Mouse (Mus musculus) forebrain, embryonic 16.5 days (tissue): ENCODE results near the gene Csrnp2. TPM values are rescaled to one million over a fixed set of nuclear protein-coding genes. Genes with fewer than 3 reads are reported as not detected.
A peak's percentile ranks its signal among the peaks of the same experiment; 100 is the strongest.

Source experiments
- ATAC-seq: fragments of 200-750 bp; cut with Nextera tagmentation; 2 replicates; pipeline ENCODE4 v1.8.0; 2017; ENCODE audit warnings: mild to moderate bottlenecking, moderate library complexity
- H3K27ac ChIP-seq: fragments of 300-500 bp; sonication (generic); 2 replicates; pipeline ENCODE4 v1.5.1; 2014; ENCODE audit warnings: low read length, control low read depth
- H3K27me3 ChIP-seq: fragments of 300-500 bp; sonication (generic); replicated peaks from 2 replicates; pipeline ENCODE4 v1.6.1; 2014; ENCODE audit warnings: low read length; ENCODE audit not compliant: control insufficient read depth, insufficient read depth
- H3K36me3 ChIP-seq: fragments of 300-500 bp; sonication (generic); 2 replicates; pipeline ENCODE4 v1.6.1; 2014; ENCODE audit not compliant: control insufficient read depth, insufficient read depth
- H3K4me1 ChIP-seq: fragments of 300-500 bp; sonication (generic); replicated peaks from 2 replicates; pipeline ENCODE4 v1.6.1; 2014; ENCODE audit warnings: low read length; ENCODE audit not compliant: control insufficient read depth, insufficient read depth
- H3K4me2 ChIP-seq: fragments of 300-500 bp; sonication (generic); 2 replicates; pipeline ENCODE4 v1.6.1; 2014; ENCODE audit warnings: mild to moderate bottlenecking, low read length, control low read depth
- H3K4me3 ChIP-seq: fragments of 300-500 bp; sonication (generic); replicated peaks from 2 replicates; pipeline ENCODE4 v1.5.1; 2014; ENCODE audit warnings: mild to moderate bottlenecking, low read length, control low read depth
- H3K9ac ChIP-seq: fragments of 300-500 bp; sonication (generic); replicated peaks from 2 replicates; pipeline ENCODE4 v1.6.1; 2014; ENCODE audit warnings: low read depth, low read length, control low read depth
- H3K9me3 ChIP-seq: fragments of 300-500 bp; sonication (generic); 2 replicates; pipeline ENCODE4 v1.6.1; 2016; ENCODE audit warnings: low read length; ENCODE audit not compliant: control insufficient read depth
- WGBS: fragments of 180-500 bp; shearing (Covaris S2); extraction: QIAGEN DNeasy Blood & Tissue Kit; methylation state at CpG from one replicate; pipeline ENCODE4 v1.1.7; 2014; 5-methylcytosine and 5-hydroxymethylcytosine counted together
- polyA plus RNA-seq: library from polyadenylated mRNA; unstranded; fragments of >200 nt; fragmentation: Nextera tagmentation; extraction: Ambion mirVana; gene quantifications from 2 replicates; pipeline ENCODE4 v1.2.1, GENCODE M21; 2015

The Csrnp2 gene
- polyA plus RNA-seq, 1 experiment from 2014 or later = 56.3 TPM

- Histone ChIP-seq H3K4me2 (no peak overlapping the region), H3K4me3 (no peak overlapping the region), H3K4me1 (no peaks in the 10 kb centered on the region), H3K27me3 (no peaks in the 10 kb centered on the region), H3K27ac (no peak overlapping the region), H3K9me3 (no peaks in the 10 kb centered on the region), H3K9ac (no peak overlapping the region), H3K36me3 (no peaks in the 10 kb centered on the region)
- WGBS = 72% methylated on average over 4 of the region's 4 CpGs
- no peak for ATAC-seq
Observed at GRCm38 (mm10) chr15:100433234-100433633, 62.1 kb downstream of the Csrnp2 start.

GRCm38 (mm10) chr15:100429959-100430565, 65.2 kb downstream of the Csrnp2 start:
- Histone ChIP-seq H3K4me1 (no peaks in the 10 kb centered on the region), H3K27me3 (peaks cover 11% of the 10 kb centered on the region), H3K27ac (no peak overlapping the region), H3K9me3 (no peaks in the 10 kb centered on the region), H3K4me3 (no peak overlapping the region), H3K36me3 (no peaks in the 10 kb centered on the region), H3K9ac (no peak overlapping the region), H3K4me2 (no peak overlapping the region)
- WGBS = 67% methylated on average over 11 of the region's 11 CpGs
- ATAC-seq = 0 out of 2 replicates have a peak, but pooled peaks have one; percentile 20

Other genes with a start within 250 kb of the Csrnp2 start
- gene Tmprss12, start 214.7 kb downstream of the Csrnp2 start, polyA plus RNA-seq = not detected in 2 replicates
- gene Mettl7a1, start 191.3 kb downstream of the Csrnp2 start, polyA plus RNA-seq = 3.1 and 3.8 TPM in 2 replicates
- not detected in 2 replicates for gene Mettl7a3, start 160.6 kb downstream of the Csrnp2 start, polyA plus RNA-seq
- gene Methig1, start 142.3 kb downstream of the Csrnp2 start, polyA plus RNA-seq = not detected in 2 replicates
- not detected in 2 replicates for gene Mettl7a2, start 142.3 kb downstream of the Csrnp2 start, polyA plus RNA-seq
- not detected in 2 replicates for gene Higd1c, start 130.9 kb downstream of the Csrnp2 start, polyA plus RNA-seq
- gene Gm5475, start 73.3 kb downstream of the Csrnp2 start, polyA plus RNA-seq = 0.09 TPM in 2 replicates
- gene Slc11a2, start 70.4 kb downstream of the Csrnp2 start, polyA plus RNA-seq = 20.3 and 28.2 TPM in 2 replicates
- gene Letmd1, start 26.5 kb downstream of the Csrnp2 start, polyA plus RNA-seq = 52.4 and 58.7 TPM in 2 replicates
- 30.7 and 35.1 TPM in 2 replicates for gene Tfcp2, start 56.5 kb upstream of the Csrnp2 start, polyA plus RNA-seq
- gene Pou6f1, start 104.5 kb upstream of the Csrnp2 start, polyA plus RNA-seq = 52.7 and 53.2 TPM in 2 replicates
- 152 and 164 TPM in 2 replicates for gene Dazap2, start 119.9 kb upstream of the Csrnp2 start, polyA plus RNA-seq
- gene Smagp, start 141.5 kb upstream of the Csrnp2 start, polyA plus RNA-seq = 2.4 and 3.3 TPM in 2 replicates
- gene Bin2, start 174.1 kb upstream of the Csrnp2 start, polyA plus RNA-seq = 0.65 and 0.70 TPM in 2 replicates
- 1.1 and 1.4 TPM in 2 replicates for gene Cela1, start 192.4 kb upstream of the Csrnp2 start, polyA plus RNA-seq
- 0.34 and 0.39 TPM in 2 replicates for gene Galnt6, start 233.9 kb upstream of the Csrnp2 start, polyA plus RNA-seq